Mouse (Mus musculus) CH12.LX (cell line): ENCODE measurements around the gene Acox3. TPM values are rescaled to one million over a fixed set of nuclear protein-coding genes. Genes with fewer than 3 reads are reported as not detected.
A peak's percentile ranks its signal among the peaks of the same experiment; 100 is the strongest.

ENCODE experiments used
- DNase-seq: peaks from one replicate; pipeline ENCODE4 v3.0.0-alpha.2; 2013; ENCODE audit errors: extremely low read depth
- H3K27ac ChIP-seq: 2 replicates; pipeline ENCODE4 v1.5.1; 2012; ENCODE audit warnings: low read depth, mild to moderate bottlenecking, control low read depth, moderate library complexity; ENCODE audit not compliant: insufficient read depth
- H3K27me3 ChIP-seq: replicated peaks from 2 replicates; pipeline ENCODE3; 2012; ENCODE audit warnings: inconsistent platforms
- H3K36me3 ChIP-seq, 2 experiments: replicated peaks in 1 of 2; 2 replicates each; pipeline versions ENCODE3 to v1.6.1; 2012; ENCODE audit warnings: inconsistent platforms in 1 of 2, low read length in 1 of 2, mild to moderate bottlenecking in 1 of 2, mixed read lengths in 1 of 2, moderate library complexity in 1 of 2; ENCODE audit not compliant: control insufficient read depth in 1 of 2, insufficient read depth in 1 of 2
- H3K4me1 ChIP-seq, 2 experiments: 2 replicates each; pipeline ENCODE4 v1.6.1; 2012; ENCODE audit warnings: inconsistent platforms in 1 of 2, moderate library complexity in 1 of 2; ENCODE audit not compliant: insufficient read depth in 2 of 2, control insufficient read depth in 1 of 2
- H3K4me2 ChIP-seq: 2 replicates; pipeline ENCODE4 v1.6.1; 2012; ENCODE audit warnings: low read depth, mild to moderate bottlenecking, control low read depth; ENCODE audit not compliant: poor library complexity, insufficient read depth, severe bottlenecking
- H3K4me3 ChIP-seq, 3 experiments: fragments of 150-350 bp in 1 of 3; sonication (generic) in 1 of 3; replicated peaks in 1 of 3; 2 replicates each; pipeline versions ENCODE3 to v1.5.1; 2011 to 2012; ENCODE audit warnings: low read depth in 2 of 3, low read length in 2 of 3, mild to moderate bottlenecking in 2 of 3, moderate library complexity in 2 of 3, control low read depth in 1 of 3, improper control_type of control experiment in 1 of 3, inconsistent platforms in 1 of 3, mixed read lengths in 1 of 3; ENCODE audit not compliant: poor library complexity in 1 of 3
- H3K79me2 ChIP-seq: replicated peaks from 2 replicates; pipeline ENCODE4 v1.6.1; 2012; ENCODE audit warnings: mild to moderate bottlenecking, moderate library complexity; ENCODE audit not compliant: control insufficient read depth, poor library complexity, insufficient read depth, severe bottlenecking; ENCODE audit errors: extremely low read depth
- H3K9ac ChIP-seq: 2 replicates; pipeline ENCODE4 v1.6.1; 2012; ENCODE audit warnings: low read depth, mild to moderate bottlenecking, control low read depth, moderate library complexity; ENCODE audit not compliant: insufficient read depth
- H3K9me3 ChIP-seq: replicated peaks from 2 replicates; pipeline ENCODE3; 2012; ENCODE audit warnings: low read length, inconsistent platforms, mixed read lengths
- CHD1 ChIP-seq: IDR thresholded peaks from 2 replicates; pipeline ENCODE4 v1.6.1; 2012; ENCODE audit warnings: low read depth, low read length, improper control_type of control experiment, inconsistent platforms
- CTCF ChIP-seq, 2 experiments: IDR thresholded peaks in 1 of 2; conservative IDR thresholded peaks in 1 of 2; 2 replicates each; pipeline ENCODE4 v1.5.1; 2011 to 2012; ENCODE audit warnings: low read depth in 2 of 2, low read length in 2 of 2, improper control_type of control experiment in 1 of 2, inconsistent platforms in 1 of 2, mild to moderate bottlenecking in 1 of 2, moderate library complexity in 1 of 2
- E2F4 ChIP-seq: IDR thresholded peaks from 2 replicates; pipeline ENCODE4 v1.6.1; 2011; ENCODE audit warnings: low read depth, low read length, improper control_type of control experiment; ENCODE audit not compliant: insufficient replicate concordance
- JUN ChIP-seq: IDR thresholded peaks from 2 replicates; pipeline ENCODE4 v1.6.1; 2011; ENCODE audit warnings: low read depth, mild to moderate bottlenecking, low read length, improper control_type of control experiment, moderate library complexity; ENCODE audit not compliant: insufficient read depth
- NRF1 ChIP-seq: IDR thresholded peaks from 2 replicates; pipeline ENCODE4 v1.6.1; 2014; ENCODE audit warnings: low read depth, mild to moderate bottlenecking, inconsistent platforms, low read length, improper control_type of control experiment, moderate library complexity
- POLR2A ChIP-seq: IDR thresholded peaks from 2 replicates; pipeline ENCODE4 v1.6.1; 2011; ENCODE audit warnings: low read depth, mild to moderate bottlenecking, improper control_type of control experiment, low read length
- RAD21 ChIP-seq: IDR thresholded peaks from 2 replicates; pipeline ENCODE4 v1.6.1; 2011; ENCODE audit warnings: low read depth, mild to moderate bottlenecking, low read length, improper control_type of control experiment, moderate library complexity
- ZC3H11A ChIP-seq: IDR thresholded peaks from 2 replicates; pipeline ENCODE4 v1.6.1; 2012; ENCODE audit warnings: low read depth, mild to moderate bottlenecking, inconsistent platforms, low read length, improper control_type of control experiment
- ZNF384 ChIP-seq: IDR thresholded peaks from 2 replicates; pipeline ENCODE4 v1.6.1; 2012; ENCODE audit warnings: low read depth, low read length, improper control_type of control experiment, inconsistent platforms
- dilution Hi-C: fragments of 300-500 bp; cut with MboI; formaldehyde crosslinking; loops from 2 replicates; pipeline ENCODE4 v1.14.3; 2020; ENCODE audit warnings: low sequenced_read_pairs; ENCODE audit not compliant: extremely low pct_unique_long_range_greater_than_20kb, extremely low pct_ligation_motif_present
- in situ Hi-C: fragments of 300-500 bp; cut with MboI; formaldehyde crosslinking; loops from 3 replicates; pipeline ENCODE4 v1.14.3; 2019; ENCODE audit warnings: low sequenced_read_pairs, low pct_ligation_motif_present, low pct_unique_long_range_greater_than_20kb, mixed read lengths
- polyA plus RNA-seq: library from polyadenylated mRNA; unstranded; fragments of >175 nt; gene quantifications from 2 replicates; pipeline ENCODE4 v1.2.1, GENCODE M21; 2012; ENCODE audit warnings: low read depth; ENCODE audit not compliant: insufficient read length
- total RNA-seq, 2 experiments: library from RNA; depleted of rRNA; stranded (reverse); fragments of 300-350 nt in 1 of 2; fragments of >200 nt in 1 of 2; gene quantifications; 2 replicates each; pipeline ENCODE4 v1.2.3; 2012 to 2014

Acox3 gene
- total and polyA plus RNA-seq, 3 experiments, result 11.5 to 32.3 (median 22.3) TPM

DNA sequence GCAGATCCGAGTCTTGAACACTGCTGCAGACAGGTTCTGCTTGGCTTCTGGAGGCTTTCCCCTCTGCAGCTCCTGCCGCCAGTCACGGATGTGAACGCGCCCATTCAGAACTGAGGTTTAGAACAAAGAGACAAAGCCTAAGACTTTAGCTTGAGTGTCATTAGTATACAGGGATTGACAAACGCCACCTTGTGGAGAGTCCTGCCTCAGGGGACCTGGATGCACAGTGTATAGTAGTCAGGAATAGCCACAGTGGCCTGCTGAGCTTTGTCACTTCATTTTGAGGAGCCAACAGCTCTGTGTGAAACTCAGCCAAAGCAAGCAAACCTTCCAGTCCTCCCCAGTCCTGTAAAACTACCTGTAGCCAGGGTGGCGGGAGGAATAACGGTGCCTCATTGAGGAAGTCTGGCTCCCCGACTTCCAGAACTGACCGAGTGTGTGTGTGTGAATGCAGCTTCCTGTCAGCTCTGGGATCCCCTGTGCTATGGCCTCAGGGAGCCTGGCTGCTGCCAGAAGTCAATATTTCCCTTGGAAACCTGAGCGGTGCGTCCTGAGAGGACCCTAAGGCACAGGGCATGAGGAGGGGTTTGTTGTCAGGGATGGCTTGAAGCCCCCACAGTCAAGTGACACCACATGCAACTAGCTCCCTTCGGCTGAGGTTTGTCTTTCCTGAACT lies 24.8 kb upstream of the Acox3 start:
- Histone ChIP-seq H3K27ac (no peak overlapping the region), H3K36me3 (peaks cover 72 to 94% of the 10 kb centered on the region in 2 experiments)

DNA sequence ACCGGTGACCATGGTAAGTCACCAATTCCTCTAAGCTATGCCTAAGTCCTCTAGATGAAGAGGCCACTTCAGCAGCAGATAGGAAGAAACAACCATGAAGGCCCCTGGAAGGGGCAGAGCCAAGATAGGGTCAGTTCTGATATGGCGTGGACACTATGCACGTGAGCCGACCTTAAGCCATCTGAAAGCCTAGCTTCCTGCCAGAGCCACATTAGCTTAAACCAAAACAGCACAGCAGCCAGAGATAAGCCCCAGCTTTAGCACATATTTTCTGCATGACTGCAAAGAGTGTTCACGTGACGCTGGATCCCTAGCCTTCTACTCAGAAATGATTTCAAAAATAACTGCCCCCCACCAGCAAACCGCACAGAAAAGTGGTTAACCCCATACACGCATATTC lies 23.4 kb upstream of the Acox3 start:
- H3K4me2 ChIP-seq, result no peak overlapping the region
- TF ChIP-seq JUN (no peak), NRF1 (no peak), POLR2A (no peak)
- H3K4me1 ChIP-seq, result no peaks in the 10 kb centered on the region
- dilution Hi-C loops (no loop called here), in situ Hi-C loops (no loop called here)
- H3K4me3 ChIP-seq, result no peak overlapping the region
- no peaks in the 10 kb centered on the region for H3K79me2 ChIP-seq
- H3K9ac ChIP-seq, result no peak overlapping the region
- H3K27ac ChIP-seq, result no peak overlapping the region
- H3K27me3 ChIP-seq, result no peaks in the 10 kb centered on the region
- no peaks in the 10 kb centered on the region for H3K9me3 ChIP-seq
- peaks cover 83 to 97% of the 10 kb centered on the region in 2 experiments for H3K36me3 ChIP-seq
- no peak for DNase-seq

More for the DNA sequence above, 24.8 kb upstream of the Acox3 start:
- Histone ChIP-seq H3K9me3 (no peaks in the 10 kb centered on the region), H3K4me2 (no peak overlapping the region), H3K79me2 (no peaks in the 10 kb centered on the region), H3K4me3 (no peak overlapping the region), H3K4me1 (no peaks in the 10 kb centered on the region), H3K9ac (no peak overlapping the region), H3K27me3 (no peaks in the 10 kb centered on the region)
- DNase-seq, result no peak
- peak in 1 of 2 experiments; percentile 24; a peak in 2 of 4 replicates for TF ChIP-seq CTCF (conservative IDR thresholded peaks at IDR 0.05 in 1 of 2, IDR thresholded peaks at IDR 0.05 in 1 of 2; ENCODE audit: low read depth in 2 of 2, low read length in 2 of 2)
- no peak for TF ChIP-seq RAD21
- dilution Hi-C loops, result no loop called here
- in situ Hi-C loops, result no loop called here

DNA sequence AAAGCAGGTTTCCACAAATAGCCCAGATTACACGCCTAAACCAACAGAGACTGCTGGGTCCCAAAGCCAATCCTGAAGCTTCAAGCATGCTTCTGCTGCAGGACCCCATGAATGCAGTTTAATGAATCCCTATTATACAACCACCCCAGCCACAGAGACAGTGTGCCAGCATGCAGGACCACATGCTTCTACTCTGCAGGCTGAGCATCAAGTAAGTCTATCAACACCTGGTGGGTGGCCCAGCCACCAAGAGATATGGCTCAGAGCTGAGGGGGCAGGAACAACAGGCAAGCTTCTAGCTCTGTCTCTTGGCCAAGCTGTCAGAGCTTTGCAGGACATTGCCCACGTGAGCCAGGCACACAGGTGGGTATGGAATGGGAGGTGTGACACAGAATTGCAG lies 20.2 kb upstream of the Acox3 start:
- Histone ChIP-seq H3K27ac (no peak overlapping the region), H3K36me3 (peaks cover 89 to 99% of the 10 kb centered on the region in 2 experiments), H3K4me2 (no peak overlapping the region), H3K9me3 (no peaks in the 10 kb centered on the region), H3K4me3 (no peak overlapping the region), H3K4me1 (no peaks in the 10 kb centered on the region), H3K79me2 (no peaks in the 10 kb centered on the region), H3K27me3 (no peaks in the 10 kb centered on the region), H3K9ac (no peak overlapping the region)
- DNase-seq, result no peak
- dilution Hi-C loops (no loop called here), in situ Hi-C loops (no loop called here)
- TF ChIP-seq E2F4 (no peak), ZC3H11A (no peak), CHD1 (no peak), ZNF384 (no peak), RAD21 (no peak)
